Mouse (Mus musculus) hindbrain, embryonic 13.5 days (tissue): ENCODE results near the gene Tefm. TPM values are rescaled to one million over a fixed set of nuclear protein-coding genes. Genes with fewer than 3 reads are reported as not detected.
A peak's percentile ranks its signal among the peaks of the same experiment; 100 is the strongest.
"Not testable (repeated sequence)": the region's sequence is repeated elsewhere in the genome, so short reads cannot be mapped to it uniquely, and the experiment has no call there.

Experiments
- ATAC-seq: fragments of 200-750 bp; cut with Nextera tagmentation; 2 replicates; pipeline ENCODE4 v1.8.0; 2017; ENCODE audit warnings: moderate TSS enrichment; ENCODE audit not compliant: low FRiP score
- H3K27ac ChIP-seq: fragments of 300-500 bp; sonication (generic); 2 replicates; pipeline ENCODE4 v1.5.1; 2015; ENCODE audit warnings: inconsistent platforms, mild to moderate bottlenecking, moderate library complexity
- H3K27me3 ChIP-seq: fragments of 300-500 bp; sonication (generic); 2 replicates; pipeline ENCODE4 v1.6.1; 2015; ENCODE audit warnings: mild to moderate bottlenecking, inconsistent platforms
- H3K36me3 ChIP-seq: fragments of 300-500 bp; sonication (generic); 2 replicates; pipeline ENCODE4 v1.6.1; 2015; ENCODE audit warnings: mild to moderate bottlenecking, inconsistent platforms
- H3K4me1 ChIP-seq: fragments of 300-500 bp; sonication (generic); replicated peaks from 2 replicates; pipeline ENCODE4 v1.6.1; 2015; ENCODE audit warnings: inconsistent platforms
- H3K4me2 ChIP-seq: fragments of 300-500 bp; sonication (generic); 2 replicates; pipeline ENCODE4 v1.6.1; 2015; ENCODE audit warnings: inconsistent platforms, mild to moderate bottlenecking, moderate library complexity
- H3K4me3 ChIP-seq: fragments of 300-500 bp; sonication (generic); 2 replicates; pipeline ENCODE4 v1.5.1; 2015; ENCODE audit warnings: mild to moderate bottlenecking, inconsistent platforms
- H3K9ac ChIP-seq: fragments of 300-500 bp; sonication (generic); 2 replicates; pipeline ENCODE4 v1.6.1; 2015; ENCODE audit warnings: mild to moderate bottlenecking, inconsistent platforms
- H3K9me3 ChIP-seq: fragments of 300-500 bp; sonication (generic); 2 replicates; pipeline ENCODE4 v1.6.1; 2016; ENCODE audit warnings: inconsistent platforms
- WGBS: fragments of 180-500 bp; shearing (Covaris S2); methylation state at CpG from one replicate; pipeline ENCODE4 v1.1.7; 2015; 5-methylcytosine and 5-hydroxymethylcytosine counted together
- polyA plus RNA-seq: library from polyadenylated mRNA; unstranded; fragments of >200 nt; fragmentation: Nextera tagmentation; extraction: Ambion mirVana; gene quantifications from 2 replicates; pipeline ENCODE4 v1.2.1, GENCODE M21; 2015

The Tefm gene
- polyA plus RNA-seq, 1 experiment from 2014 or later, result 25.9 TPM

DNA sequence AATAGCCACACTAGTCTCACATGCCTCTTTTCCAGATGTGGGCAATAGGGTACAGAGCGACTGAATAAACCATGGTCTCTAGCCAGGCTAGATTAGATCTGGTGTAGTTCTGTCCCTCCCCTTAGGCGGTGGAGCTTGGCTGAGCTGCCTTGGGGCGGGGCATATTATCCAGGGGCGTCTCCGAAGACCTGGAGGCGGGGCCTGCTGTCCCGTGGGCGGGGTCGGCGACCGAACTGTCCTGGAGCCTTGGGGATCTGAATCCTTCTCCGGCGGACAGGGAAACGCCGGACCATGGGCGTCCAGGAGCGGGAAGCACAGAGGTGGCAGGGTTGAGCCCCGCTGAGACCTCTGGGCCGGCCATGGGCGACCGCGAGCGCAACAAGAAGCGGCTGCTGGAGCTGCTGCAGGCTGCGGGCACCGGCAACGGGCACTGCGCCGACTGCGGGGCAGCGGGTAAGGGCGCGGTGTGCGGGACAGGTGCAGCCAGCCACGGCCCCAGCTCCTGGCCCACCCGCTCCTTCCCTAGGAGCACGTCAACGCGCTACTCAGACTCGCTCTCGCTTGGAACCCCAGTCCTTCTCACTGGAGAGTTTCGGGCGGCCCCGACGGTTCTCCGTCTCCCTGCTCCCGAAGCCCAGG is 12.0 kb upstream of the Tefm start, which contains the start of gene Adap2:
Adap2 (plus strand) TSS at position 249 of the 639 bp plus-strand sequence.
- WGBS, result 4% methylated on average over 46 of the region's 47 CpGs
- H3K27me3 ChIP-seq, result peaks cover 67% of the 10 kb centered on the region
- H3K36me3 ChIP-seq, result no peaks in the 10 kb centered on the region
- no peak within 1 kb of the TSS for H3K27ac ChIP-seq
- peaks cover 10% of the 10 kb centered on the region for H3K4me1 ChIP-seq
- peak within 1 kb of the TSS; percentile 70 for H3K4me2 ChIP-seq
- ATAC-seq, result peak; percentile 66; the same call in 1 of the 2 replicates
- peak within 1 kb of the TSS; percentile 51 for H3K4me3 ChIP-seq
- H3K9ac ChIP-seq, result peak within 1 kb of the TSS; percentile 70
- H3K9me3 ChIP-seq, result no peaks in the 10 kb centered on the region

DNA sequence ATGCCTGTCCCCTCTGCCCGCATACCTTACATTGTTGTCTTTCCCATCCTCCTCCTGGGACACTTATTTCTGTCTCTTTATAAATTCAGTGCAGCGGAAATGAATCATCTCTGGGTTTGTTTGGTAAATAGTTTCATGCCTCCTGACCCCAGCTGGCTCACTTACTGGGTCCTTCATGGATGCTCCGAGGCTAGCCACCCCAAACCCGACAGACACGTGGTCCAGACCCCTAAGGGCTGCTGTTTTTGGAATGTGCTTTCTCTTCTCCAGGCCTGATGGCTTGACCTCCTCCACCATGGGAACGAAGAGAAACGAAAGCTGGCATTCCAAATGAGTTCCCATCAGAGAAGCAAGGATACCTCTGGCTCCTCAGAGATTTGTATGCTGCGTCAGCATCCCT is 10.4 kb upstream of the Tefm start:
- H3K4me2 ChIP-seq, result no peak overlapping the region
- H3K27me3 ChIP-seq, result peaks cover 59% of the 10 kb centered on the region
- no peaks in the 10 kb centered on the region for H3K9me3 ChIP-seq
- peaks cover 10% of the 10 kb centered on the region for H3K4me1 ChIP-seq
- H3K36me3 ChIP-seq, result no peaks in the 10 kb centered on the region
- 83% methylated on average over 8 of the region's 8 CpGs for WGBS
- H3K27ac ChIP-seq, result no peak overlapping the region
- H3K4me3 ChIP-seq, result no peak overlapping the region
- no peak for ATAC-seq
- H3K9ac ChIP-seq, result no peak overlapping the region

DNA sequence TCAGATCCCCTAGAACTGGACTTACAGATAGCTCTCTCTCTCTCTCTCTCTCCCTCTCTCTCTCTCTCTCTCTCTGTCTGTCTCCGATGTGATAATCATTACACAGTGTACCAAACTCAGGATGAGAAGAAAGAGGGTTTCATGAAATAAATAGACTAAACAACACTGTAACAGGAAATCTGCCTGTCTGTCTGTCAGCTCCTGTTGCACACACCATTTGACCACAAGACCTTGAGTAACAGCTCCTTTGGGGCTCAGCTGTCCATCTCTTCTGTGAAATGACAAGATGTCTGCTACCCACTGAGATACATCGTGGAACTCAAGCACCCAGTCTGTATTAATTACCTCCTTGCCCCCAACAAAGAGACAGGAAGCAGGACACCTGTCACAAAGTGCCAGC is 9.6 kb upstream of the Tefm start:
- H3K4me1 ChIP-seq, result peaks cover 10% of the 10 kb centered on the region
- no peaks in the 10 kb centered on the region for H3K9me3 ChIP-seq
- no peak overlapping the region for H3K9ac ChIP-seq
- H3K4me3 ChIP-seq, result no peak overlapping the region
- no peak overlapping the region for H3K4me2 ChIP-seq
- ATAC-seq, result no peak
- no peaks in the 10 kb centered on the region for H3K36me3 ChIP-seq
- no peak overlapping the region for H3K27ac ChIP-seq
- peaks cover 51% of the 10 kb centered on the region for H3K27me3 ChIP-seq
- 65% methylated on average over 2 of the region's 2 CpGs for WGBS

DNA sequence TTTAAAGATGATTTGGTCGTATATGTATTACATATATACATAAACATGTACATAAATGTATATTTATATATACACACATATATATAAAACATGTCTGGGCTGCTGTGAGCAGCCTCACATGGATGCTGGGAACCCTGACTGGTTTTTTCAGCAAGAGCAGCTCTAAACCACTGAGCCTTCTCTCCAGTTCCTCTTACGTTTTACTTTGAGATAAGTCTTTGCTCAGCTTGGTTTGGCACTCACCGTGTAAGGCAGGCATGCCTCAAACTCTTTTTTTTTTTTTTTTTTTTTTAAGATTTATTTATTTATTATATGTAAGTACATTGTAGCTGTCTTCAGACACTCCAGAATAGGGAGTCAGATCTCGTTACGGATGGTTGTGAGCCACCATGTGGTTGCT is 8.6 kb upstream of the Tefm start:
- H3K9ac ChIP-seq, result no peak overlapping the region
- peaks cover 10% of the 10 kb centered on the region for H3K4me1 ChIP-seq
- no peak overlapping the region for H3K4me2 ChIP-seq
- no peak for ATAC-seq
- no peaks in the 10 kb centered on the region for H3K9me3 ChIP-seq
- WGBS, result 82% methylated on average over 5 of the region's 5 CpGs
- H3K4me3 ChIP-seq, result no peak overlapping the region
- peaks cover 41% of the 10 kb centered on the region for H3K27me3 ChIP-seq
- no peak overlapping the region for H3K27ac ChIP-seq
- H3K36me3 ChIP-seq, result no peaks in the 10 kb centered on the region

DNA sequence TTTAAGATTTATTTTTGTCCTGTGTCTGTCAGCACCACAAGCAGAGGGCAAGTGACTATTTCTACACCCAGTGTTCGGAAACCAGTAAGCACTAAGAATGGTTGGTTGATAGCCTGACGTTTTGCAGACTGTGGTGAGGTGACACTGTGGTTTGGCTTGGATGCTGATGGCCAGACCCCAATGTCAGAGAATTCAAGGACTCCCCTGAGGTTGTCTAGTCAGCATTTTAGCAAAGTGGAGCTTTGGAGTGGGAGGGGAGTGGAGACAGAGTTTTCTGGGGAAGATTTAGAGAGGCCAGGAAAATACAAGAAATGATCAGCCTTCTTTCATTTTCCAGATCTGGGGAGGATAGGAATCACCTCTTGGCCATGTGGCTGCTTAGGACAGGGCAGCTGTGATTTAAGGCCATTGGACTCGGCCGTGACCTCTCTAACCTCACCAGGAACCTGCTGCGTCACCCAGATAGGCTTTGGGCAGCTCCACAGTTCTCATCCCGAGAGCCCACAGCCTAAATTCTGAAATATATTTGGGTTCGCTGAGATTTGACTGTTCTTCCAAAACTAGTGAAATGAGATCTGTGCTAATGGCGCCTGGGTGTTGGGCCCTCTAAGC is 7.5 kb upstream of the Tefm start:
- Histone ChIP-seq H3K4me3 (no peak overlapping the region), H3K9me3 (no peaks in the 10 kb centered on the region), H3K36me3 (no peaks in the 10 kb centered on the region), H3K9ac (no peak overlapping the region), H3K4me1 (peaks cover 8% of the 10 kb centered on the region), H3K27ac (no peak overlapping the region), H3K27me3 (peaks cover 31% of the 10 kb centered on the region), H3K4me2 (no peak overlapping the region)
- no peak for ATAC-seq
- 89% methylated on average over 8 of the region's 8 CpGs for WGBS

DNA sequence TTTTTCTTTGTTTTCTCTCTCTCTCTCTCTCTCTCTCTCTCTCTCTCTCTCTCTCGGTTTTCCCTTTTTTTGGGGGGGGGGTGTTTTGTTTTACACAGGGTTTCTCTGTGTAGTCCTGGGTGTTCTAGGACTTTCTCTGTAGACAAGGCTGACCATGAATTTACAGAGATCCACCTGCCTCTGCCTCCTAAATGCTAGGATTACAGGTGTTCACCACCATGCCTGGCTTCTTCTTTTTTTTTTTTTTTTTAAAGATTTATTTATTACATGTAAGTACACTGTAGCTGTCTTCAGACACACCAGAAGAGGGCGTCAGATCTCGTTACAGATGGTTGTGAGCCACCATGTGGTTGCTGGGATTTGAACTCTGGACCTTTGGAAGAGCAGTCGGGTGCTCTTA is 7.0 kb upstream of the Tefm start:
- 69% methylated on average over 2 of the region's 4 CpGs for WGBS
- H3K27me3 ChIP-seq, result peaks cover 25% of the 10 kb centered on the region
- H3K4me2 ChIP-seq, result not testable (repeated sequence)

DNA sequence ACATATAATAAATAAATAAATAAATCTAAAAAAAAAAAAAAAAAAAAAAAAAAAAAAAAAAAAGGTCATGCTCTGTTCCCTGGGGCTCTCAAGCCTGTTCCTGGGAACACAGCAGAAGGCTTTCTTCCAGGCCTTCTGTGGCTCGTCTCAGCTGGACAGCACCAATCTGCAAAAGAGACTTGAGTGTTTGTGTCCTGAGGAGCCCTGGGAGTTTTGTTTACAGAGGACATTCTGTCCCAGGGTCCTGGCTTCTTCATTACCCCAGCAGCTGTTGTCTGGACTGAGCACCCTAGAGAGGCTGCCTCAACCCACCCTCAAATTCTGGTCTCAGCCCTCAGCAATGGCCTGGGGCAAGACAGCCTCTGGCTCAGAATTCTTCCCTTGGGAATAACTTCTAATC is 6.3 kb upstream of the Tefm start:
- no peaks in the 10 kb centered on the region for H3K36me3 ChIP-seq
- no peak for ATAC-seq
- H3K27me3 ChIP-seq, result peaks cover 19% of the 10 kb centered on the region
- H3K4me3 ChIP-seq, result no peak overlapping the region
- H3K27ac ChIP-seq, result no peak overlapping the region
- no peaks in the 10 kb centered on the region for H3K9me3 ChIP-seq
- no peak overlapping the region for H3K4me2 ChIP-seq
- H3K4me1 ChIP-seq, result no peaks in the 10 kb centered on the region
- WGBS, result 81% methylated on average over 1 of the region's 1 CpGs
- no peak overlapping the region for H3K9ac ChIP-seq

More for the DNA sequence above, 7.0 kb upstream of the Tefm start:
- ATAC-seq, H3K27ac ChIP-seq, H3K9ac ChIP-seq, H3K4me3 ChIP-seq, H3K4me1 ChIP-seq, H3K36me3 ChIP-seq, H3K9me3 ChIP-seq: not testable (repeated sequence)

DNA sequence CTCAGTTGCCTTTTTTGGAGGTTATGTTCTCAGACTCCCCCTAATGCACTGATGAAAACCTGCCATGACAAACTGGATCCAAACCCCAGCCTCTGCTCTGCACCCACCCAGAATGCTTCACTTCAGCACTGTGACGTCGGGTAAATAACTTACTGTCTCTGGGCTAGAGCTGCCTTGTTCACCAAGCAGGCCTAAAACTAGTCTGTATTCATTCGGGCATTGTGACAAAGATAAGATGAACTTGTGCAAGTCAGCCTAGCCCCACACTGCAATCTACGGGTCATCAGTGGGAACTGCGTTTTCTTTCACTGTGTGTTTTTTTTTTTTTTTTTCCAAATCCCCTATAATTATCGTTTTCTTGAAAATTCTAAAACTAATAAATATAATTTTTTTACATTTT is 5.8 kb upstream of the Tefm start:
- no peaks in the 10 kb centered on the region for H3K9me3 ChIP-seq
- 75% methylated on average over 6 of the region's 6 CpGs for WGBS
- H3K27me3 ChIP-seq, result peaks cover 13% of the 10 kb centered on the region
- no peak for ATAC-seq
- H3K27ac ChIP-seq, result no peak overlapping the region
- H3K4me2 ChIP-seq, result no peak overlapping the region
- H3K36me3 ChIP-seq, result no peaks in the 10 kb centered on the region
- H3K9ac ChIP-seq, result no peak overlapping the region
- H3K4me1 ChIP-seq, result peaks cover 4% of the 10 kb centered on the region
- no peak overlapping the region for H3K4me3 ChIP-seq

DNA sequence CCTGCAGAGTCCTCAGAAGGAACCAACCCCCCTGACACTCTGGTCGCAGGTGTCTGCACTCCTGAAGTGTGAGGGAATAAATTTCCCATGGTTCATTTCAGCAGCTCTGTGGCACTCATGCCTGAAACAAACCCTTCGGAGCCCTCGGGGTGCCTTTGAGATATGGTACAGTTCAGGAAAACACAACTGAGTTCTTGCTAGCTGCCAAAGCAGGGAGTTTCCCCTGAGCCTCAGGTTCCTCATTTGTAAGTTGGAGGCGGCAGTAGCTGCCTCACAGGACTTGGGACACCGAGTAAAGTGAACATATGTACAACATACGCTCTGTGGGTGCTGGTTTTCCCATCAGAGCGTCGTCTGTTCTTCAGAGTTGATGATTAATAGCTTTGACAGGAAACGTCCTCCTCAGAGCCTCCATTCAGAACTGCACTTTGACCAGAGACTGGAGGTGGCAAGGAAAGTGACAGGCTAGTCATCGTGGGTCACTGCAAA is 3.9 kb upstream of the Tefm start:
- H3K36me3 ChIP-seq, result no peaks in the 10 kb centered on the region
- H3K9ac ChIP-seq, result no peak overlapping the region
- 59% methylated on average over 10 of the region's 10 CpGs for WGBS
- H3K9me3 ChIP-seq, result no peaks in the 10 kb centered on the region
- peaks cover 16% of the 10 kb centered on the region for H3K4me1 ChIP-seq
- H3K27me3 ChIP-seq, result no peaks in the 10 kb centered on the region
- no peak overlapping the region for H3K4me3 ChIP-seq
- ATAC-seq, result no peak
- H3K4me2 ChIP-seq, result no peak overlapping the region
- no peak overlapping the region for H3K27ac ChIP-seq

DNA sequence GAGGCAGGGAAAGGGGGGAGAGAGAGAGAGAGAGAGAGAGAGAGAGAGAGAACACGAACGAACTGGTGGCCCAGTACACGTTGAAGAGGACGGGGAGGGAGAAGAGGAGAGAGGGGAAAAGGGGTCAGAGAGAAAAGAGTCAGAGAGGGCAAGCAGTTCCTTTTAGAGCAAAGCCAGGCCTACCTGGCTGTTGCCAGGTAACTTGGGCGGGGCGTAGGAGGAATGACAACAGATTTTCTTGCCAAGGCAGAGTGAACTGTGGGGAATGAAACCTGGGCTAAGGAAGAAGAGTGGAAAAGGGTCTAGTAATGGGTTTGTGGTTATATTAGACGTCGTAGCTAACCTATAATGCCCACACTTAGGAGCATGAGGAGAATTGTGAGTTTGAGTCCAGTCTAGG is 897 bp upstream of the Tefm start:
- peaks cover 6% of the 10 kb centered on the region; the same call in 1 of the 2 replicates for H3K36me3 ChIP-seq
- H3K9me3 ChIP-seq, result no peaks in the 10 kb centered on the region
- H3K4me1 ChIP-seq, result peaks cover 23% of the 10 kb centered on the region
- H3K4me2 ChIP-seq, result peak overlapping the region; percentile 76
- no peak for ATAC-seq
- H3K27ac ChIP-seq, result no peak overlapping the region
- peak overlapping the region; percentile 66 for H3K4me3 ChIP-seq
- 46% methylated on average over 8 of the region's 8 CpGs for WGBS
- H3K27me3 ChIP-seq, result no peaks in the 10 kb centered on the region
- H3K9ac ChIP-seq, result peak overlapping the region; percentile 84; the same call in 1 of the 2 replicates

DNA sequence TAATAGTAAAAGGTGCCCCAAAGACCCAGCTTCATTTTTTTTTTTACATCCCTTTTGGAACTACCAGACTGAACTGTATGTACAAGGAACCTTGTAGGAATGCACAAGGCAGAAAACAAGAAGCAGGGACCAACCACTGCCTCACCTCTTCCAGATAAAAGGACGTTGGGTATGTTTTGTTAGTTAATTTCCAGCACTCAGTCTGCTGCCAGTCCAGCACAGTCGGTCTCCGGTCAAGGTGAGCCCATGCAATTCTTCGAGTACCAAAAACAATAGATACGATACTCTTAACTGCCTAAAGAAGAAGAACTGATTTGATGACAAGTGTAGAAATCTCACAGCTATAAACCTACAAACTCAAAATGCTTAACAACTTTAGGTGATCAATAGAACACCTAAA is 4.2 kb downstream of the Tefm start:
- H3K9me3 ChIP-seq, result no peaks in the 10 kb centered on the region
- no peaks in the 10 kb centered on the region for H3K27me3 ChIP-seq
- no peak for ATAC-seq
- peaks cover 19% of the 10 kb centered on the region for H3K4me1 ChIP-seq
- H3K36me3 ChIP-seq, result peaks cover 24% of the 10 kb centered on the region
- WGBS, result 91% methylated on average over 5 of the region's 5 CpGs
- H3K27ac ChIP-seq, result no peak overlapping the region
- no peak overlapping the region for H3K9ac ChIP-seq
- H3K4me2 ChIP-seq, result no peak overlapping the region
- no peak overlapping the region for H3K4me3 ChIP-seq

DNA sequence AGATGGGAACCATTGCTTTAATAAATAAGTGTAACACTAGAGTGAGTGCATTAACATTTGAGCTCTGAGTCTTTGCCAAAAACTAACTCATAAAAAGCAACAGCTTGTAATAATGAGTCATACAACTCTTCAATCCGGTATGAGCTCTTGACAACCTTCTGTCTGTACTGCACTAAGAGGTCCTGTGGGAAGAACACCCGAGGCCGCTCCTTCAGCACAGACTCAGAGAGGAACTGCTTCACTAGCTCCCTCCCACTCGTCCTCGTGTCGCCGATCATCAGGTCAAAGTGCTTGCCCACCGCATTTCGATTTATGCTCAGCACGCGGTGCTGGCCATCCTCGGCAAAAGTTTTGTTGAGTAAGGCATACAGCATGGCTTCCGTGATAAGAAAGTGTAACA is 5.2 kb downstream of the Tefm start:
- Histone ChIP-seq H3K4me3 (no peak overlapping the region), H3K9me3 (no peaks in the 10 kb centered on the region), H3K4me1 (peaks cover 15% of the 10 kb centered on the region), H3K27me3 (no peaks in the 10 kb centered on the region), H3K27ac (no peak overlapping the region), H3K36me3 (peaks cover 34% of the 10 kb centered on the region), H3K4me2 (no peak overlapping the region), H3K9ac (no peak overlapping the region)
- ATAC-seq, result no peak
- WGBS, result 93% methylated on average over 13 of the region's 13 CpGs
